Mouse (Mus musculus) limb, embryonic 11.5 days (tissue): ENCODE results near the gene Ankrd44. TPM values are rescaled to one million over a fixed set of nuclear protein-coding genes. Genes with fewer than 3 reads are reported as not detected.

Experiments
- ATAC-seq: fragments of 200-750 bp; cut with Nextera tagmentation; 2 replicates; pipeline ENCODE4 v1.8.0; 2017; ENCODE audit warnings: low read depth; ENCODE audit not compliant: insufficient number of reproducible peaks, low FRiP score, low TSS enrichment
- DNase-seq: peaks from one replicate; pipeline ENCODE4 v3.0.0-alpha.2; 2015; ENCODE audit warnings: low spot score
- H3K27ac ChIP-seq: fragments of 300-500 bp; sonication (generic); replicated peaks from 2 replicates; pipeline ENCODE4 v1.5.1; 2014; ENCODE audit warnings: low read depth, mild to moderate bottlenecking, low read length
- H3K27me3 ChIP-seq: fragments of 300-500 bp; sonication (generic); 2 replicates; pipeline ENCODE4 v1.6.1; 2014; ENCODE audit warnings: mild to moderate bottlenecking, low read length, mixed read lengths; ENCODE audit not compliant: control insufficient read depth, insufficient read depth
- H3K36me3 ChIP-seq: fragments of 300-500 bp; sonication (generic); 2 replicates; pipeline ENCODE4 v1.6.1; 2014; ENCODE audit warnings: mild to moderate bottlenecking, low read length, moderate library complexity, mixed read lengths; ENCODE audit not compliant: control insufficient read depth, insufficient read depth
- H3K4me1 ChIP-seq: fragments of 300-500 bp; sonication (generic); 2 replicates; pipeline ENCODE4 v1.6.1; 2014; ENCODE audit warnings: low read length, mixed read lengths; ENCODE audit not compliant: control insufficient read depth, insufficient read depth
- H3K4me2 ChIP-seq: fragments of 300-500 bp; sonication (generic); 2 replicates; pipeline ENCODE4 v1.6.1; 2014; ENCODE audit warnings: low read depth, mild to moderate bottlenecking, moderate library complexity; ENCODE audit not compliant: severe bottlenecking
- H3K4me3 ChIP-seq: fragments of 300-500 bp; sonication (generic); 2 replicates; pipeline ENCODE4 v1.5.1; 2014; ENCODE audit warnings: low read depth, low read length
- H3K9ac ChIP-seq: fragments of 300-500 bp; sonication (generic); 2 replicates; pipeline ENCODE4 v1.6.1; 2014; ENCODE audit warnings: mild to moderate bottlenecking, low read length
- H3K9me3 ChIP-seq: fragments of 300-500 bp; sonication (generic); 2 replicates; pipeline ENCODE4 v1.6.1; 2016; ENCODE audit warnings: low read length; ENCODE audit not compliant: control insufficient read depth
- WGBS: fragments of 180-500 bp; shearing (Covaris S2); extraction: QIAGEN DNeasy Blood & Tissue Kit; methylation state at CpG from one replicate; pipeline ENCODE4 v1.1.7; 2014; 5-methylcytosine and 5-hydroxymethylcytosine counted together
- polyA plus RNA-seq: library from polyadenylated mRNA; unstranded; fragments of >200 nt; fragmentation: Nextera tagmentation; extraction: Ambion mirVana; gene quantifications from 2 replicates; pipeline ENCODE4 v1.2.1, GENCODE M21; 2014

The Ankrd44 gene
- polyA plus RNA-seq, 1 experiment from 2014 or later = 23.5 TPM

GRCm38 (mm10) chr1:54930670-54931200, 4.5 kb upstream of the Ankrd44 start:
- WGBS = 26% methylated on average over 8 of the region's 8 CpGs
- H3K27me3 ChIP-seq = no peaks in the 10 kb centered on the region
- no peak overlapping the region for H3K27ac ChIP-seq
- peaks cover 4% of the 10 kb centered on the region; the same call in 1 of the 2 replicates for H3K4me1 ChIP-seq
- no peaks in the 10 kb centered on the region for H3K36me3 ChIP-seq
- H3K4me2 ChIP-seq = no peak overlapping the region
- ATAC-seq (no peak), DNase-seq (no peak)
- no peak overlapping the region for H3K4me3 ChIP-seq
- no peak overlapping the region for H3K9ac ChIP-seq
- no peaks in the 10 kb centered on the region for H3K9me3 ChIP-seq

DNA sequence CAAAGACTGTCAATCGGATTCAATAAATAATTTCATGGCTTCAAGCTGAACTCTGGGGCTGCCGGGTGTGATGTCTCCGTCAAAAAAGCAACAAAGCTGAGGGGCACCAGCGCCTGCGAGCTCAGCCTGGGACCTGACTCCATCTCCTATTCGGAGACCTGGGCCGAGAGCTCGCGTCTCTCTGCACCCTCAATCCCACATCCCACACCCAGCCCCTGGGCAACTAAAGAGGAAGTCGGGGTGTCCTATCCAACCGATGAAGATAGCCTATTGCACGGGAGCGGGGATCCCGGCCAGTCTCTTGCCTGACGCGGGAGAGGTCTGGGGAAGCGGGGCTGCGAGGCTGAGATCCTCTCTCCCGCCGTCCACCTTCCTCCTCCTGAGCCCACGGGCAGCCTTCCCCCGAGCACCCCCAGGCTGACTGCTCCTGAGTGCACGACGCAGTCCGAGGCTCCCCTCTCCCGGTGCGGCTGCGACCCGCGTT, 694 bp downstream of the Ankrd44 start:
- Histone ChIP-seq H3K27ac (peak overlapping the region; percentile 86), H3K27me3 (no peaks in the 10 kb centered on the region), H3K4me1 (peaks cover 12% of the 10 kb centered on the region), H3K36me3 (no peaks in the 10 kb centered on the region), H3K4me3 (peak overlapping the region; percentile 84), H3K9me3 (no peaks in the 10 kb centered on the region), H3K4me2 (peak overlapping the region; percentile 86), H3K9ac (peak overlapping the region; percentile 95)
- DNase-seq (peak; percentile 58), ATAC-seq (peak; percentile 35; the same call in 1 of the 2 replicates)
- under 1% methylated on average over 26 of the region's 30 CpGs for WGBS

DNA sequence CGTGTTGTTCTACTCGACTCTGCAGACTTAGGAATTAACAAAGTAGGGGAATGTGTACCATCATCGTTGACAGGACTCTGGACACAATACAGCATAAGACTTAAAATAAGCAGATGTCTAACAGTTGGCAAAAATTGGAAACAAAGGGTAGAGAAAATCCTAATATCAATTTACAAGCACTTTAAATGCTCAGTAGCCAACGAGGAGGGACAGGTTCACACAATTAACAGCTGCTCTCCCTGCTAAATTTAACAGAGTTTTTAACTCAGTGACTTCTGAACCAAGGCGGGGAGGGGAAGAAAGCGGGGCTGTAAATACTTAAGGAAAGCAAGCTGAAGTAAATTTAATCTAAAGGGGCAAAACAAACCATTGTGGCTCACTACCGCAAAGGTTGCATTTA, 1.4 kb downstream of the Ankrd44 start:
- no peak overlapping the region for H3K27ac ChIP-seq
- H3K27me3 ChIP-seq = no peaks in the 10 kb centered on the region
- H3K4me3 ChIP-seq = peak overlapping the region; percentile 84
- peaks cover 12% of the 10 kb centered on the region for H3K4me1 ChIP-seq
- H3K36me3 ChIP-seq = no peaks in the 10 kb centered on the region
- peak overlapping the region; percentile 95; the same call in 1 of the 2 replicates for H3K9ac ChIP-seq
- peak overlapping the region; percentile 86 for H3K4me2 ChIP-seq
- no peak for ATAC-seq
- no peak for DNase-seq
- no peaks in the 10 kb centered on the region for H3K9me3 ChIP-seq
- WGBS = 33% methylated on average over 7 of the region's 7 CpGs

DNA sequence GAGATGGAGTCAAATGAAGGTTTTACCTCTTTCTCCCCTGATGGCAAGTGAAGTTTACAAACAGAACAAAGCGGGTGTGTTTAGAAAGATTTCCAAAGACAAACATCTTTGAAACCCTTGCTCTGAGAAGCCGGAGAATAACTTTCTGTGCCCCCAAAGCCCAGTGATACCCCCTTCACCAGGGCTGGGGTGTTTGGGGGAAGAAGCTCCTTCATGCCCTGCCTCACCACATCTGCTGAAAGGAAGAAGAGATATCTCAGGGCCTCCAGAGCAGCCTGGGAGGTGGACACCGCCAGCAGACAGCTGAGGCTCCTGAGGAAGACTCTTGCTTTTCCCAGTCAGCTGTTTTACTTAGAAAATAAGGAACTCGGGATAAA, 1.9 kb downstream of the Ankrd44 start:
- 82% methylated on average over 4 of the region's 4 CpGs for WGBS
- Histone ChIP-seq H3K4me2 (peak overlapping the region; percentile 86), H3K36me3 (no peaks in the 10 kb centered on the region), H3K9ac (no peak overlapping the region; the same call in 1 of the 2 replicates), H3K9me3 (no peaks in the 10 kb centered on the region), H3K27ac (no peak overlapping the region), H3K27me3 (no peaks in the 10 kb centered on the region), H3K4me1 (peaks cover 12% of the 10 kb centered on the region), H3K4me3 (no peak overlapping the region; the same call in 1 of the 2 replicates)
- no peak for DNase-seq
- ATAC-seq = no peak

DNA sequence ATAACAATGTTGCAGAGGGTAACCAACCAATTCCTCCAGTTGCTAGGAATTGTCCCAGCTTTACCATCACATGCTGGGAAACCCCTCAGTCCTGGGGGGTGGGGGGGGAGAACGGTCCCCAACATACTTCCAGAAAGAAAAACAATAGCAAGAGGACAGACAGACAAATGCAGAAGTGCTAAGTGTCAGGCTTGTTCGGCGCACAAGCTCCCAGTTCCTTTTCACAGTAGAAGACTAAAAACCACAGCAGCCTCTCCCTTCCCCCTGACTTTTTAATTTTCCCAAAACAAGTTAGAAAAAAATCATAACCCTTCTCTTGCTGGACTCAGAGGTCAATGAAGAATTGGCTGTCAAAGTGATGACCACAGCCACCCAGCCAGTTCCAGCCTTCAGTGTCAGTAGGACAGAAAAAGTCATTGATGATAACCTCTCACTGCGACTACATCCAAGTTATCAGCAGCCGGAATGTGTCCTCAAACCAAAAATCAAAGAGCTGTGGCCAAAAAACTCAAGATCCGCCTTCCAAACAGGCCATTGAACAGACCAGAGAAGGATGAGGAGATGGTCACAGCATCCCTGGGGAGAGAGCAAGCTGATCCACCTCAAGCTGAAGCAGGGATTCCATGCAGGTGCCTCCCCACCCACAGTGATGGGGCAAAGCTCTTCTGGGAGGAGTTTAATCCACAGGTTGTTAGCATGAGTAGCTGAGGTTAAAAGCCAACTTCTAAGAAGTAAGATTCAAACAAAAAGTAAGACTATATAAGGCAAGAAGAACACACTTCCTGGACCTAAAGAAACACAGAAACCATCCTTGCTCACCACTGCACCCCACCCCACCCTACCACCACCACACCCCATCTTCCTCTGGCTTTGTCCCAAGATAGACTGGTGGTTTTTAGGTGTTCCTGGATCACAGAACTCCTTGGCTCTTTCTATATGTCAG, 2.5 kb downstream of the Ankrd44 start:
- DNase-seq (no peak), ATAC-seq (no peak)
- 87% methylated on average over 6 of the region's 6 CpGs for WGBS
- H3K27ac ChIP-seq = no peak overlapping the region
- H3K4me3 ChIP-seq = no peak overlapping the region; the same call in 1 of the 2 replicates
- H3K27me3 ChIP-seq = no peaks in the 10 kb centered on the region
- no peaks in the 10 kb centered on the region for H3K36me3 ChIP-seq
- no peaks in the 10 kb centered on the region for H3K9me3 ChIP-seq
- no peak overlapping the region for H3K9ac ChIP-seq
- no peak overlapping the region for H3K4me2 ChIP-seq
- H3K4me1 ChIP-seq = peaks cover 12% of the 10 kb centered on the region

DNA sequence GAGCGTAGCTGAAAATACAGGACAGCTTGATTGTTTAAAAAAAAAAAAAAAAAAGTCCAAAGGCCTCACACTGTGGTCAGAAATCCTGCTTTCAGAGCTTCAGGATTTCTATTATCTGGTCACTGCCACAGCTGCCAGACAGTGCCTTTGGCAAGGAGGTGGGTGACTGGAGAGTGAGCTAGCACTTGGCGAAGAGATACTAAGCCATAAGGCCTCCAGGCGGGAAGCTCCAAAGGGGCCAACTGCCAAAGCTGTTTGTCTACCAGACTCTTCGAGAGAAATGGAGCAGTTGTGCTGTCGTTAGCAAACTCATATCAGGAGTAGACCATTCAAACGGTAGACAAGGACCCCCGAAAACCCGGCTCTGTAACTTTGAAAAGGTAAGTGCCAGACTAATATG, 3.5 kb downstream of the Ankrd44 start:
- H3K27ac ChIP-seq = no peak overlapping the region
- no peaks in the 10 kb centered on the region for H3K9me3 ChIP-seq
- H3K9ac ChIP-seq = no peak overlapping the region
- H3K36me3 ChIP-seq = no peaks in the 10 kb centered on the region
- ATAC-seq (no peak), DNase-seq (no peak)
- H3K4me3 ChIP-seq = no peak overlapping the region
- no peak overlapping the region for H3K4me2 ChIP-seq
- peaks cover 12% of the 10 kb centered on the region for H3K4me1 ChIP-seq
- H3K27me3 ChIP-seq = no peaks in the 10 kb centered on the region
- 76% methylated on average over 8 of the region's 8 CpGs for WGBS

GRCm38 (mm10) chr1:54922025-54922574, 4.1 kb downstream of the Ankrd44 start:
- WGBS = 72% methylated on average over 12 of the region's 12 CpGs
- H3K4me3 ChIP-seq = no peak overlapping the region
- no peak for ATAC-seq
- H3K4me2 ChIP-seq = no peak overlapping the region
- peaks cover 12% of the 10 kb centered on the region for H3K4me1 ChIP-seq
- no peaks in the 10 kb centered on the region for H3K9me3 ChIP-seq
- no peaks in the 10 kb centered on the region for H3K27me3 ChIP-seq
- DNase-seq = no peak
- H3K27ac ChIP-seq = no peak overlapping the region
- H3K36me3 ChIP-seq = no peaks in the 10 kb centered on the region
- H3K9ac ChIP-seq = no peak overlapping the region

DNA sequence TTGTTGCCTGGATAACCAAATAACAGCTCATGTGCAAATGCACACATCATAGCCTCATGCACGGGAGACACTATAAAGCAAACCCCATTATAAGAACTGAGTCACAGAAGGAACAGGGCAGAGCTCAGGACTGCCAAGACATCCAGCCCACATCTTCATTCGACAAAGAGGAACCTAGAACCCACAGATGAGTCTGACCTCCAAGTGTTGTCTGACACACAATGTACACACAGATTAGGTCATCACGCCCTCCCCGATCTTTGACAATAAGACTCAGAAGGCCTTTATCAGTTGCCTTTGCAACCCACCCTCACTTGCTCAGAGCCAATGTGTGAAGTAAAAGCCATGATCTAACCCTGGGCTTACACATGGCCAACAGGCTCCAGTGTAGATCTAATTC, 6.1 kb downstream of the Ankrd44 start:
- 94% methylated on average over 4 of the region's 4 CpGs for WGBS
- Histone ChIP-seq H3K4me3 (no peak overlapping the region), H3K36me3 (no peaks in the 10 kb centered on the region), H3K4me1 (peaks cover 25% of the 10 kb centered on the region), H3K9me3 (no peaks in the 10 kb centered on the region), H3K27ac (no peak overlapping the region), H3K27me3 (no peaks in the 10 kb centered on the region), H3K9ac (no peak overlapping the region), H3K4me2 (no peak overlapping the region)
- ATAC-seq (no peak), DNase-seq (no peak)
